Mouse (Mus musculus): ENCODE measurements around the gene Nup107. TPM values are rescaled to one million over a fixed set of nuclear protein-coding genes. Genes with fewer than 3 reads are reported as not detected.

Nup107 gene
- polyA plus RNA-seq, 1 experiment from 2014 or later, result 82.8 TPM

DNA sequence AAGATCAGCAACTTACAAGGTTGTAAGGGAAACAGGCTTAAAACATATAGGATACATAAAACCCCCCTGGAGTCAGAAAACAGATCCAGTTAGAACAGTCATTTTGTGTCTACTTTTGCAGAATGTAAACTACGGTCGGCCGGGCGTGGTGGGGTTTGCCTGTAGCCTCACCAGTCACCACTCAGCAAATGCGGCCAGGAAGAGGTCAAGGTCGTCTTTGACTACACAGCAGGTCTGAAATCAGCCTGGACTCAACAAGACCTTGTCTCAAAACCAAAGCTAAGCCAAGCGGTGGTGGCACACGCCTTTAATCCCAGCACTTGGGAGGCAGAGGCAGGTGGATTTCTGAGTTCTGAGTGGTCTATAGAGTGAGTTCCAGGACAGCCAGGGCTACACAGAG lies 19.1 kb upstream of the Nup107 start:
- H3K4me1 ChIP-seq (replicated peaks; ENCODE audit: control insufficient read depth, insufficient read depth, low read length), result no peaks in the 10 kb centered on the region
- WGBS, result 95% methylated on average over 8 of the region's 8 CpGs
- H3K4me2 ChIP-seq (replicated peaks; ENCODE audit: low read depth, low read length), result no peak overlapping the region
- H3K9ac ChIP-seq (ENCODE audit: low read depth, low read length), result no peak overlapping the region
- H3K36me3 ChIP-seq (ENCODE audit: control insufficient read depth, insufficient read depth, low read length), result no peaks in the 10 kb centered on the region
- ATAC-seq (ENCODE audit: low FRiP score) (no peak), DNase-seq (ENCODE audit: low spot score) (no peak)
- H3K27ac ChIP-seq (ENCODE audit: low read depth, low read length), result no peak overlapping the region
- no peaks in the 10 kb centered on the region for H3K27me3 ChIP-seq (ENCODE audit: control insufficient read depth, insufficient read depth, low read length)
- no peaks in the 10 kb centered on the region for H3K9me3 ChIP-seq (ENCODE audit: control insufficient read depth, low read length)
- H3K4me3 ChIP-seq (ENCODE audit: low read depth, low read length), result no peak overlapping the region

GRCm38 (mm10) chr10:117810506-117810905 lies 18.0 kb upstream of the Nup107 start:
- no peak overlapping the region for H3K9ac ChIP-seq (ENCODE audit: low read depth, low read length)
- ATAC-seq (ENCODE audit: low FRiP score), result no peak
- 80% methylated on average over 11 of the region's 11 CpGs for WGBS
- H3K4me1 ChIP-seq (replicated peaks; ENCODE audit: control insufficient read depth, insufficient read depth, low read length), result no peaks in the 10 kb centered on the region
- no peaks in the 10 kb centered on the region for H3K9me3 ChIP-seq (ENCODE audit: control insufficient read depth, low read length)
- H3K4me3 ChIP-seq (ENCODE audit: low read depth, low read length), result no peak overlapping the region
- no peak for DNase-seq (ENCODE audit: low spot score)
- H3K36me3 ChIP-seq (ENCODE audit: control insufficient read depth, insufficient read depth, low read length), result no peaks in the 10 kb centered on the region
- no peak overlapping the region for H3K27ac ChIP-seq (ENCODE audit: low read depth, low read length)
- H3K27me3 ChIP-seq (ENCODE audit: control insufficient read depth, insufficient read depth, low read length), result no peaks in the 10 kb centered on the region
- no peak overlapping the region for H3K4me2 ChIP-seq (replicated peaks; ENCODE audit: low read depth, low read length)

GRCm38 (mm10) chr10:117808068-117808467 lies 15.6 kb upstream of the Nup107 start:
- H3K4me2 ChIP-seq (replicated peaks; ENCODE audit: low read depth, low read length), result no peak overlapping the region
- H3K27ac ChIP-seq (ENCODE audit: low read depth, low read length), result no peak overlapping the region
- 91% methylated on average over 6 of the region's 6 CpGs for WGBS
- no peak overlapping the region for H3K4me3 ChIP-seq (ENCODE audit: low read depth, low read length)
- no peaks in the 10 kb centered on the region for H3K4me1 ChIP-seq (replicated peaks; ENCODE audit: control insufficient read depth, insufficient read depth, low read length)
- DNase-seq (ENCODE audit: low spot score) (no peak), ATAC-seq (ENCODE audit: low FRiP score) (no peak)
- no peaks in the 10 kb centered on the region for H3K36me3 ChIP-seq (ENCODE audit: control insufficient read depth, insufficient read depth, low read length)
- H3K27me3 ChIP-seq (ENCODE audit: control insufficient read depth, insufficient read depth, low read length), result no peaks in the 10 kb centered on the region
- H3K9ac ChIP-seq (ENCODE audit: low read depth, low read length), result no peak overlapping the region
- H3K9me3 ChIP-seq (ENCODE audit: control insufficient read depth, low read length), result no peaks in the 10 kb centered on the region

- no peak for DNase-seq (ENCODE audit: low spot score)
- no peak overlapping the region for H3K27ac ChIP-seq (ENCODE audit: low read depth, low read length)
- no peak overlapping the region for H3K4me2 ChIP-seq (replicated peaks; ENCODE audit: low read depth, low read length)
- 55% methylated on average over 9 of the region's 9 CpGs for WGBS
- H3K36me3 ChIP-seq (ENCODE audit: control insufficient read depth, insufficient read depth, low read length), result no peaks in the 10 kb centered on the region
- no peak for ATAC-seq (ENCODE audit: low FRiP score)
- no peaks in the 10 kb centered on the region for H3K9me3 ChIP-seq (ENCODE audit: control insufficient read depth, low read length)
- H3K9ac ChIP-seq (ENCODE audit: low read depth, low read length), result no peak overlapping the region
- H3K4me1 ChIP-seq (replicated peaks; ENCODE audit: control insufficient read depth, insufficient read depth, low read length), result no peaks in the 10 kb centered on the region
- no peak overlapping the region for H3K4me3 ChIP-seq (ENCODE audit: low read depth, low read length)
- H3K27me3 ChIP-seq (ENCODE audit: control insufficient read depth, insufficient read depth, low read length), result no peaks in the 10 kb centered on the region
Measured at GRCm38 (mm10) chr10:117805919-117806318, 13.4 kb upstream of the Nup107 start.

DNA sequence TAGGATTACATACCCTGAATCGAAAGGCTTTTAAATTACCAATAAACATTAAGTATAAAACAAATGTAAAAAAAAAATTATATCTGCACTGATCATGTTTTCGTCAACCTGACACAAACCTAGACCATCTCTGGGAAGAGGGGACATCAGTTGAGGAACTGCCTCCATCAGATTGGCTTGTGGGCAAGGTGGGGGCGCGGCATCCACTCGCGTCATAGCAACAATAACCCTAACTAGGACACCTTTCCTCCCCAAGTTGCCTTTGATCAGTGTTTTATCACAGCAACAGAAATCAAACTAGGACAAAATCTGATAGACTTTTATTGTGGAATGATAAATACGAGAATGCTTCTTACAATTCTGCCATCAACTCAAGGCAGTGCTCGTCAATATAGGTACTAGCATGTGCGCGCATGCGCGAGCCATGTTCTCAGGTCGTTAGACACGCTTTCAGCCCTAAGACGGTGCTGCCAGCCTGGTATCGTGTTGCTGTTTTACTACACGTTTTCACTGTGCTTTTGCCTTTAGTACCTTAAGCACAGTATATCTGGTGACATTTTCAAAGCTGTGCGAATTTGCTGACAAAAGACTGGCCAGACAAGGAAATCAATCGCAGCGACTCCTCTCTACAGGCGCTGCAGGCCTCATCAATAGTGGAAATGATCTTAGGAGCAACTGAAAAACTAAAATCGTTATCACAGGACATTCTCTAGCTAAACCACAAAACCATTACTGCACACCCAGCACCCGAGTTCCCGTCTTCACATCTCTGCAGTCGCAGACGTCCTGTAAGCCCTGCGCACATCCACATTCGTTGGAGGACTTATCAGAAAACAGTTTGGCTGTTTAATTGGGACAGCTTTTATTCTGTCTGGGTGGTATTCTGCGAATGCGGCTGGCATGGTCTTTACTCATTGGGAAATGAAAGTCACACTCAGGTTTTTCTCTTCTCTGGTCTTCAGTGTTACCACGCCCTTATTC lies 11.7 kb upstream of the Nup107 start:
- Histone ChIP-seq H3K27ac (ENCODE audit: low read depth, low read length) (no peak overlapping the region), H3K4me1 (replicated peaks; ENCODE audit: control insufficient read depth, insufficient read depth, low read length) (no peaks in the 10 kb centered on the region), H3K36me3 (ENCODE audit: control insufficient read depth, insufficient read depth, low read length) (no peaks in the 10 kb centered on the region), H3K4me2 (replicated peaks; ENCODE audit: low read depth, low read length) (no peak overlapping the region), H3K4me3 (ENCODE audit: low read depth, low read length) (no peak overlapping the region), H3K9me3 (ENCODE audit: control insufficient read depth, low read length) (no peaks in the 10 kb centered on the region), H3K9ac (ENCODE audit: low read depth, low read length) (no peak overlapping the region), H3K27me3 (ENCODE audit: control insufficient read depth, insufficient read depth, low read length) (no peaks in the 10 kb centered on the region)
- no peak for ATAC-seq (ENCODE audit: low FRiP score)
- 88% methylated on average over 31 of the region's 31 CpGs for WGBS
- DNase-seq (ENCODE audit: low spot score), result no peak

GRCm38 (mm10) chr10:117801886-117802285 lies 9.4 kb upstream of the Nup107 start:
- DNase-seq (ENCODE audit: low spot score) (no peak), ATAC-seq (ENCODE audit: low FRiP score) (no peak)
- Histone ChIP-seq H3K9me3 (ENCODE audit: control insufficient read depth, low read length) (no peaks in the 10 kb centered on the region), H3K27me3 (ENCODE audit: control insufficient read depth, insufficient read depth, low read length) (no peaks in the 10 kb centered on the region), H3K36me3 (ENCODE audit: control insufficient read depth, insufficient read depth, low read length) (no peaks in the 10 kb centered on the region), H3K4me3 (ENCODE audit: low read depth, low read length) (no peak overlapping the region), H3K4me1 (replicated peaks; ENCODE audit: control insufficient read depth, insufficient read depth, low read length) (no peaks in the 10 kb centered on the region), H3K9ac (ENCODE audit: low read depth, low read length) (no peak overlapping the region), H3K4me2 (replicated peaks; ENCODE audit: low read depth, low read length) (no peak overlapping the region), H3K27ac (ENCODE audit: low read depth, low read length) (no peak overlapping the region)
- WGBS, result 92% methylated on average over 9 of the region's 9 CpGs

GRCm38 (mm10) chr10:117799806-117800205 lies 7.3 kb upstream of the Nup107 start:
- no peaks in the 10 kb centered on the region for H3K4me1 ChIP-seq (replicated peaks; ENCODE audit: control insufficient read depth, insufficient read depth, low read length)
- WGBS, result 94% methylated on average over 11 of the region's 11 CpGs
- H3K4me2 ChIP-seq (replicated peaks; ENCODE audit: low read depth, low read length), result no peak overlapping the region
- DNase-seq (ENCODE audit: low spot score), result no peak
- no peak overlapping the region for H3K4me3 ChIP-seq (ENCODE audit: low read depth, low read length)
- H3K27me3 ChIP-seq (ENCODE audit: control insufficient read depth, insufficient read depth, low read length), result no peaks in the 10 kb centered on the region
- ATAC-seq (ENCODE audit: low FRiP score), result no peak
- H3K9me3 ChIP-seq (ENCODE audit: control insufficient read depth, low read length), result no peaks in the 10 kb centered on the region
- H3K27ac ChIP-seq (ENCODE audit: low read depth, low read length), result no peak overlapping the region
- no peaks in the 10 kb centered on the region for H3K36me3 ChIP-seq (ENCODE audit: control insufficient read depth, insufficient read depth, low read length)
- H3K9ac ChIP-seq (ENCODE audit: low read depth, low read length), result no peak overlapping the region

- WGBS, result 87% methylated on average over 6 of the region's 6 CpGs
- H3K36me3 ChIP-seq (ENCODE audit: control insufficient read depth, insufficient read depth, low read length), result no peaks in the 10 kb centered on the region
- no peak overlapping the region for H3K9ac ChIP-seq (ENCODE audit: low read depth, low read length)
- DNase-seq (ENCODE audit: low spot score), result no peak
- no peak overlapping the region for H3K4me3 ChIP-seq (ENCODE audit: low read depth, low read length)
- no peak for ATAC-seq (ENCODE audit: low FRiP score)
- no peak overlapping the region for H3K4me2 ChIP-seq (replicated peaks; ENCODE audit: low read depth, low read length)
- no peaks in the 10 kb centered on the region for H3K4me1 ChIP-seq (replicated peaks; ENCODE audit: control insufficient read depth, insufficient read depth, low read length)
- H3K27me3 ChIP-seq (ENCODE audit: control insufficient read depth, insufficient read depth, low read length), result no peaks in the 10 kb centered on the region
- no peak overlapping the region for H3K27ac ChIP-seq (ENCODE audit: low read depth, low read length)
- no peaks in the 10 kb centered on the region for H3K9me3 ChIP-seq (ENCODE audit: control insufficient read depth, low read length)
Measured at GRCm38 (mm10) chr10:117798436-117799035, 6.0 kb upstream of the Nup107 start.

- DNase-seq (ENCODE audit: low spot score), result no peak
Measured at GRCm38 (mm10) chr10:117797684-117798083, 5.2 kb upstream of the Nup107 start.

More at GRCm38 (mm10) chr10:117797684-117798083, 5.2 kb upstream of the Nup107 start:
- H3K4me1 ChIP-seq (replicated peaks; ENCODE audit: control insufficient read depth, insufficient read depth, low read length), result no peaks in the 10 kb centered on the region
- no peak overlapping the region for H3K9ac ChIP-seq (ENCODE audit: low read depth, low read length)
- no peaks in the 10 kb centered on the region for H3K9me3 ChIP-seq (ENCODE audit: control insufficient read depth, low read length)
- no peak for ATAC-seq (ENCODE audit: low FRiP score)
- no peaks in the 10 kb centered on the region for H3K36me3 ChIP-seq (ENCODE audit: control insufficient read depth, insufficient read depth, low read length)
- H3K4me3 ChIP-seq (ENCODE audit: low read depth, low read length), result no peak overlapping the region
- 78% methylated on average over 7 of the region's 7 CpGs for WGBS
- no peak overlapping the region for H3K4me2 ChIP-seq (replicated peaks; ENCODE audit: low read depth, low read length)
- no peak overlapping the region for H3K27ac ChIP-seq (ENCODE audit: low read depth, low read length)
- H3K27me3 ChIP-seq (ENCODE audit: control insufficient read depth, insufficient read depth, low read length), result no peaks in the 10 kb centered on the region
